Mouse (Mus musculus) large intestine, adult 2 months (tissue): ENCODE data around the gene Defb45. TPM values are rescaled to one million over a fixed set of nuclear protein-coding genes. Genes with fewer than 3 reads are reported as not detected.
A peak's percentile ranks its signal among the peaks of the same experiment; 100 is the strongest.

Experiments
- DNase-seq: peaks from one replicate; pipeline ENCODE4 v3.0.0-alpha.2; 2012; ENCODE audit warnings: low read depth, low spot score
- WGBS: fragments of 180-500 bp; shearing (Covaris S2); methylation state at CpG from one replicate; pipeline ENCODE4 v1.1.7; 2018; 5-methylcytosine and 5-hydroxymethylcytosine counted together
- polyA plus RNA-seq: library from polyadenylated mRNA; depleted of rRNA; stranded (reverse); fragments of >200 nt; gene quantifications from 2 replicates; pipeline ENCODE4 v1.2.3, GENCODE M21; 2012; rRNA removed

Defb45 gene
- not detected in 2 replicates for polyA plus RNA-seq

DNA sequence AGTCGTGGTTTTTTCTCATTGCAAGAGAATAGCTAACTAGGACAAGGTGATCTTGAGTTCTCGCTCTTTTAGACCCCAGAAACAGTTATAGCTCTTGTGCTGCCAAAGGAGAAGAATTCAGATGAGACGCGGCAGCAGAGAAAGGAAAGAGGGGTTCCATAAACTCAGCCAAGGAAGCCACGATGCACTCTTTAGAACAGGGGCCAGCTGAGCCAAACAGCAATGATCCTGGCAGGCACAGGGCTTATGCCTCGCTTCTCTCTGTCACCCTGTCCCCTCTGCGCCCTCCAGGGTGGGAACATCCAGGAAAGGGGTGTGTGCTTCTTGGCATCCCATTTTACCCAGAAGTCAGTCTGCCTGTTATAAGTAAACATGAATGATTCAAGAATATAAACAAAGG is at the start of gene Defb45:
TSS of gene Defb45 (minus strand) at position 101 of the 400 bp plus-strand sequence.
- WGBS: 34% methylated on average over 7 of the region's 7 CpGs
- DNase-seq: no peak

DNA sequence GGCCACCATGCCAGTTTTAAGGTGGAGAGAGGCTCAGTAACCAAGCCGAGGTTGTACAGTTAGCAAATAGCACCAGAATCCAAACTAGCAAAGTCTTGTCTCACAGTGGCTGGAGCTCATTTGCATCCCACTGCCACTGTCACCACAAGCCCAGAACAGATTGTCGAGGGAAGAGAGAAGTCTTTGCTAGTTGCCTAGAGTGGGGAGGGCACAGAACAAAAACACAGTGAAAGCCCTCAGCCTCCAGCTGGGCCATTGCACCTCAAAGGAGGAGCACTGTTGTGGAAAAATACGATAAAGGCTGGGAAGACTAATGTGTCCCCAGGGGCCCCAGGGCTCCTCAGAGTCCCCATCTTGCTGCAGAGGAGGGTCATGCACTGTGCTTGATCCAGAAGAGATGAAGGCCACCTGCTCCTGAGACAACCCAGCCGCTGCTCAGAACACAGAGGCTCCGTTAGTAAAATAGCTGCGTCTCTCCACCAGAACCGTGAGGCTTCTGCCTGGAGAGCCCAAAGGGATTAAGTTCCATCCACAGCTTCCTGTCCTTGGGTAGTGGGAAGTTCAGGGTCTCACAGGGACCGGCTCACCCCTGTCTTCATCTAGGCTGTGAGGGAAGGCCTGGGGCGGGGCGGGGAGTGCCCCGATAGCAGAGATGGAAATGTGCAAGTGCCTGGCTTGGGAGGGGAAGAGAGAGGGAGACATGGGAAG is 40.4 kb upstream of the Defb45 start:
- WGBS: 41% methylated on average over 11 of the region's 11 CpGs

DNA sequence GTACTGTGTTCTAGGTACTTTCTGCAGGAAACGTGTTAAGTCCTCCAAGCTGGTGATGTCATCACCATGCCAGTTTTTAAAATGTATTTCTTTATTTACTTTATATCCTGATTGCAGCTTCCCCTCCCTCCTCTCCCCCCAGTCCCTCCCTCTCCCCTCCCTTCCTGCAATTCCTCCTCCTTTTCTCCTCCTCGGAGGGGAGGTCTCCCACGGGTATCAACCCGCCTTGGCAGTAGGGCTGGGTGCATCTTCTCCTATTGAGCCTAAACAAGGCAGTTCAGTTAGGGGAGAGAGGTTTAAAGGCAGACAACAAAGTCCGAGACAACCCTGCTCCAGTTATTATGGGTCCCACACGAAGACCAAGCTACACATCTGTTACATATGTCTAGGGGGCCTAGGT is 39.7 kb upstream of the Defb45 start:
- 33% methylated on average over 6 of the region's 6 CpGs for WGBS
- no peak for DNase-seq

More for the DNA sequence above, 40.4 kb upstream of the Defb45 start:
- DNase-seq: no peak

DNA sequence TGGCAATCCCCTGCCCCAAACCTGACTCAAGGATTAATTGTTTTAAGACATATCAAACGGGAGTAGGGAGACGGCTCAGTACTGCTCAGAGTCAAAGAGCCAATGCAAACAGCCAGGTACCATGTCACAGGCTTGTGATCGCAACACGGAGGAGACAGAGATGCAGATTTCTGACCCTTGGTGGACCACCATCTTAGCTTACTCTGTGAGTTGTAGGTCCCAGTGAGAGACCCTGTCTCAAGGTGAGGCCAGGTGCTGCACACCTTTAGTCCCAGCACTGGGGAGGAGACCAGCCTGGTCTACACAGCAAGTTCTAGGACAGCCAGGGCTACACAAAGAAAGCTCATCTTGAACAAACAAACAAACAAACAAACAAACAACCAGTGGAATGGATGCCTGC is 38.2 kb upstream of the Defb45 start:
- 73% methylated on average over 4 of the region's 4 CpGs for WGBS
- no peak for DNase-seq

DNA sequence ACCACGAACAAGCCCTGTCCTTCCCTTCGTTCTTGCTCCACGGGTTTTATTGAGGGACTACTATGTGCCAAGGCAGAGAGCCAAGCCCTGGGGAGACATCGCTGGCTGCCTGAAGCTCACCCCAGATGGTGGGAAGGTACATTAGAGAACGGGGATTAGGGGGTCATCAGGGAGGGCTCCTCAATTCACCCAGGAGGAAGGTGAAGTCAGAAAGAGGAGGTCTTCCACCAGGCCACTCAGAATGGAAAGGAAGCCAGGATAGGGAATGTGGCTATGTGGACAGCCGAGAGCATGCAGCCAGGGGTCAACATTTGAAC is 37.8 kb upstream of the Defb45 start:
- DNase-seq: no peak
- 60% methylated on average over 6 of the region's 6 CpGs for whole genome bisulfite sequencing

DNA sequence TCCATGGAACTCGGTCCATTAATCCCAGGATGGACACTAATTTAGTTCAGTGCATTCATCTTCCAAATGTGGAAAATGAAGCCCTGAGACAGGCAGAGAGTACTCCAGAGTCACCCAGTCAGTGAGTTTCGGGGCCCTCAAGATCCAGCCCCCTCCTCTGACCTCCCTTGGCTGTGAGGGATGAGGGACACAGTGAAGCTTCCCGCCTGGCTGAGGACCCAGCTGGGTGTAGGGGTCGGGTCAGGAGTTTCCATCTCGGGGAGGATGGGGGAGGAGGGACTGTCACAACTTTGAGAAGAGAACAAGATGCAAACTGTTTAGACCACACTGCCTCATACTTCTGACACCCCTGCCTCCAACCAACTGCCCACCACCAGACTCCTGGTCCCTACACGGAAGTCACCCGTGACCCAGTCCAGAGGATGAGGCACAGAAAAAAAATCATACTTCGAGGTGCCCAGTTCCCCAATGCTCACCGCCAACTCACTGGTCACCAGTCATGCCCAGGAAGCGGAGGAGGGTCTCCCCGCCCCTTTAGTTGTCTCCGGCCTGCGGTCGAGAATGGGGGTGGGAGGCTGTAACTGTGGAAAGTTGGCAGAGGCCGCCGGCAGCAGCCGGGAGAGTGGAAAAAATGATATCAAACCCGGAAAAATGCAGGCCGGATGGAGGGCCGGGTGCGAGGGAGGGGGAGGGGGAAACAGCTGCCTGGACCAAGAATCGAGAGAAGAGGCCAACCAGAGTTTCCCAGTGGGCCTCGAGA is 37.2 kb upstream of the Defb45 start:
- 61% methylated on average over 23 of the region's 23 CpGs for WGBS
- no peak for DNase-seq

DNA sequence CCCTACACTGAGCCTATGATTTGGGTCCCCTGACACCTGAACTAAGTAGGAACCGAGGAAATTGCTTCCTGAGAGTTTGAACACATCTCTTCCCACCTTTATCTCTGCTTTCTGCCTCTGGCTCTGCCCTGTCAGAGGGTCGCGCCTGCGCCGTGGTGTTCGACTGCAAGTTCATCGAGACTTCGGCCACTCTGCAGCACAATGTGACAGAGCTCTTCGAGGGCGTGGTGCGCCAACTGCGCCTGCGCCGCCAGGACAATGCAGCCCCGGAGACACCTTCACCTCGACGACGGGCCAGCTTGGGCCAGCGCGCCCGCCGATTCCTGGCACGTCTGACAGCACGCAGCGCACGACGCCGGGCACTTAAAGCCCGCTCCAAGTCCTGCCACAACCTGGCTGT is 35.1 kb upstream of the Defb45 start:
- 68% methylated on average over 29 of the region's 29 CpGs for WGBS
- no peak for DNase-seq

DNA sequence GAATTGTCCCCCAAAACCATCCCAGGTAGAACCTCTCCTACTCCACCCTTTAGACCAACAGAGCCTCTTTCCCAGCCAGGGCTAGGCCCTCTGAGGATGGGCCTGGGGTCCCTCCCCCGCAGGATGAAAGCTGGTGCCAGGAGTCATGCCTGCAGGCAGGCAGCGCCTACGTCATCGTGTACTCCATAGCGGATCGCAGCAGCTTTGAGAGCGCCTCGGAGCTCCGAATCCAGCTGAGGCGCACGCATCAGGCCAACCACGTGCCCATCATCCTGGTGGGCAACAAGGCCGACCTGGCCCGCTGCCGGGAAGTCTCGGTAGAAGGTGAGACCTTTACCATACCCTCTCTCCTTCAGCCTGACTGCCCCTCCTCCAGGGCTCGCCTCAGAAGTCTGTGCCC is 34.1 kb upstream of the Defb45 start:
- 59% methylated on average over 17 of the region's 17 CpGs for WGBS

DNA sequence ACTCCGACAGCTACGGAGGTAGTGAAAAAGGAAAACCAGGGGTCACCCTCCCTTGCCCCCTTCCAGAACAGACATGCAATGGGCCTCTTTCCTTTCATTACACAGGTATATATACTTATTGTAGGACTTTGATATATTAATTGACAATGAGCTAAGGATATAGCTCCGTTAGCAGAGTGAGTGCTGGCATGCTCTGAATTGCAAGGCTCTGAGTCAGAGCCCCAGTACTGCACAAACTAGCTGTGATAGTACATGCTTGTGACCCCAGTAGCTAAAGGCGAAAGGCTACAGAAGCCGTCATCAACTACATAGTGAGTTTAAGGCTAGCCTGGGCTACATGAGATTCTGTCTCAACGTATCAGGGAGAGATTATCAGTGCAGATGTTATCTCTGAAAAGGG is 30.7 kb upstream of the Defb45 start:
- DNase-seq: no peak
- 73% methylated on average over 6 of the region's 6 CpGs for WGBS

More for the DNA sequence above, 34.1 kb upstream of the Defb45 start:
- DNase-seq: no peak

DNA sequence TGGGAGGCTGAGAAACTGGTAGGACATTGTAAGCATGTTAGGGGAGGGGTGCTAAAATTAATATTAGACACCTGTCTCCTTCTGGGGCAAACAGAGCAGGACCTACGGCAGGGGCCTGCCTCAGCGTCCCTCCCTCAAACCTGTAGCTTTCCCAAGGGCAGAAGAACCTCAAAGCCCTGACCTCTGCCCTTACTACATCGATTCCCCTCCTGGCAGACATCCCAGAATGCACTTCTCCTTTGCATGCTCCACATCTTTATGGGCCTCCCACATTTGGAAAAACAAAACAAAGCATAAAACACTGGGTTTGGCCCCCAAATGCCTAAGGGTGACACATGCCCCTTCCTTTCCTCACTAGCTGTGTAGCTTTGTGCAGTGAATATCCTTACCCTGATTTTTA is 30.0 kb upstream of the Defb45 start:
- DNase-seq: no peak
- 34% methylated on average over 3 of the region's 3 CpGs for WGBS

DNA sequence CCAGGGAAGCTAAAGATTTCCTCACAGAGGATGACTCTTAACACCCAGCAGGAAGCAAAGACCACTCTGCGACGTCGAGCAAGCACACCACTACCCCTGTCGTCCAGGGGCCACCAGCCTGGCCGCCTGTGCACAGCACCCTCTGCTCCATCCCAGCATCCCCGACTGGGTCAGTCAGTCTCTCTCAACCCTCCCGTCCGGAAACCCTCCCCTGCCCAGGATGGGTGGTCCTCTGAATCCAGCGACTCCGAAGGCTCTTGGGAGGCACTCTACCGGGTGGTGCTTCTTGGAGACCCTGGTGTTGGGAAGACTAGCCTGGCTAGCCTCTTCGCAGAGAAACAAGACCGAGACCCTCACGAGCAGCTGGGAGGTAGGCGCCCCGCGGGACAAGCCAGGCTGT is 28.9 kb upstream of the Defb45 start:
- 47% methylated on average over 17 of the region's 17 CpGs for WGBS
- no peak for DNase-seq

DNA sequence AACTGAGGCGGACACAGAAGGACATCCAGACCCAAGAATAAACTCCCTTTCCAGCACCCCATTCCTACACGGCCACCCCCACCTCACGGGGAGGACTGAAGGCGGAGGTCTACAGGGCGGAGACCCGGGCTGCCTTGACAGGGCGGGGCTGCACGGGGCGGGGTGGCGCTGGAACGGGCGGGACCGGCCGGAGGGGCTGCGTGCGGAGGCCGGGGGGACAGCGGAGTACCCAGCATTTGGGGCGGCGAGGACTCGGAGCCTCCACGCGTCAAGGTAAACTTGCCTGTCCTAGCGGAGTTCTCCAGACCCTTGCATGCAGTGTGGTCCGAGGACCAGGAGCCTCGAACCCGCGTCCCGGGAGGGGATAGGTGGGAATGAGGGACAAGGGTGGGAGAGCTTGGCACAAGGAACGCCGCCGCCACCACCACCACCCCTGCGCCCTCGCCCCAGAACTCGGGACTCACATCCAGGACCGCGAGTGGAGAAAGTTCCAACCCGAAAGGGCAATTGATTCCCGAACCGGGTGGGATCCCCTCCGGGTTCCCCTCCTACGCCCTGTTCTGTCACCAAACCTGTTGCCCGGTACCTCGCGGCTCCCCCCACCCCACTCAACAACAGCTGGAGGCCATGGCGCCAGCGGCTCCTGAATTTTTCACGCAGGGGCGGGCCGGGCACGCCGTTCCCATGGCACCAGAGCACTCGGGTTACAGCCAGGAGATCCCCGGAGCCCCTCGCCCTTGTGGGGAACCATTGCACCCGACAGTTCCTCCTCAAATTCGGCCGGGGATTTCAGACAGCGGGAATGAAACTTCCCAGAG is 27.8 kb upstream of the Defb45 start, which contains the start of gene Rem1:
TSS of gene Rem1 (plus strand) at position 178 of the 818 bp plus-strand sequence.
- DNase-seq: no peak
- 2% methylated on average over 59 of the region's 59 CpGs for WGBS

DNA sequence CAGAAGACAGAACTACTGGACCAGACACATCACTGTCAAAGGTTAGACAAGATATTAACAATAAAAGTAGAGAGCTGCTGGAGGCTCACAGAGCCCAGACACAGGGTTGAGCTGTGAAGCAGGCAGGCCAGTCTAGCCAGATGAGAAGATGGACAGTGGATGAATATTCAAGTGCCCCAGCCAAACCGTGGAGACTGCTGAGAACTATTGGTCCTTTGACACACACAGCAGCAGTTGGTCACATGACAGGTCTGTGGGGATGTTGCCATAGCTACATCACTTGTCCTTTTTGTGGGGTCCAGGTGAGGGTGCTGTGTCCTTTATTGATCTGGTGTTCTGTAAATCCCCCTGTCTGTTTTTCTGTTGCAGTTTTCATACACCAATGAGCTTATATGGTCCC is 26.1 kb upstream of the Defb45 start:
- DNase-seq: no peak
- 21% methylated on average over 1 of the region's 1 CpGs for WGBS

DNA sequence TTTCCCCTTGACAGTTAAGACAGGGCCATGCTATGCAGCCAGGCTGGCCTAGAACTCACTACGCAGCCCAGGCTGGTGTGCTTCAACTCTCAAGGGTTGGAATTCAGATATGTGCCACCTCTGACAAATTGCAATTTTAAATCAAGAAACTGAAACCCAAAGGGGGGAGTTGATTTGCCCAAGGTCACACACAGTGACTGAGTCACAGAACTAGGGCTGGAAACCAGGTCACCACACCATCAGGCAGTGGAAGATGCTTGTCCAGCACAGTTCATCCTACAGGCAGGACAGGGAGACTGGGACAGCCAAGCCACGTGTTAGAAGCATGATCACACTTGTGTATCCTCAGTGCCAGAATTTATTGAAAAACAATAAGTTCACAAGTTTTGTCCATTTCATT is 25.4 kb upstream of the Defb45 start:
- 89% methylated on average over 2 of the region's 2 CpGs for WGBS
- DNase-seq: no peak

DNA sequence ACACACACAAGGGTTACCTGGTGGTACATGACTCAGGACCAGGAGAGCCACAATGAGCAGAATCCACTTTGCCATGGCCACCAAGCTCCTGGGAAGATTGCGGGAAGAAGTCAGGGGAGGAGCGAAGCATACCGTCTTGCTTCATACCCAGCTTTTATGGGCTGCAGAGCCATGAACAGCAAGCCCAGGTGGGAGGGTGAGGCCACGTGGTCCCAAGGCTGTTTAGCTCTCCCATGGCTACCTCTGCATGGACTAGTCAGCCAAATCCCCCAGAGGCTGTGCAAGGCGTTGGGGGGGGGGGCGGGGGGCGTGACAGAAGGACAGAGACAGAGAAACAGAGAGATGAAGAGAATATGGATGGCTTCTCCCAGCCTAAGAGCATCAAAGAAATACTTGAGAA is 23.8 kb upstream of the Defb45 start, which contains the start of gene Defb25:
TSS of gene Defb25 (minus strand) at position 101 of the 400 bp plus-strand sequence.
- DNase-seq: no peak
- 75% methylated on average over 7 of the region's 7 CpGs for WGBS

DNA sequence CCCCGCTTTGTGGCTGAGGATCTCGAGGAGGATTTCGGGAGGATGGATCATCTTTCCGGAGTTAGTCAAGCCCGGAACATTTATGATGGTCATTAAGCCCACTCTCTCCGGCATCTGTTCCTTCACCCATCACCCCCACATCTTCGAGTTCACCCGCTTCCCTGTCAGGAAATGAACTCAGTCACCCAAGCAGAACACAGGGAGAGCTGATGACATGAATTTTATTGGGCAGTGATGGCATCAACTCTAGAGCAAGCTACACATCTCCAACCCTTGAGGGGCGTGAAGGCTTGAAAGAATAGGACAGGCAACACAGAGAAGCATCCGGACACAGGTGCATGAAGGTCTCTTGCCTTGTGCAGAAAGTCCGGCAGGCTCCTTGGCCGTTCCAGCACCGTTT is 23.0 kb upstream of the Defb45 start:
- DNase-seq: no peak
- WGBS: 77% methylated on average over 13 of the region's 13 CpGs

DNA sequence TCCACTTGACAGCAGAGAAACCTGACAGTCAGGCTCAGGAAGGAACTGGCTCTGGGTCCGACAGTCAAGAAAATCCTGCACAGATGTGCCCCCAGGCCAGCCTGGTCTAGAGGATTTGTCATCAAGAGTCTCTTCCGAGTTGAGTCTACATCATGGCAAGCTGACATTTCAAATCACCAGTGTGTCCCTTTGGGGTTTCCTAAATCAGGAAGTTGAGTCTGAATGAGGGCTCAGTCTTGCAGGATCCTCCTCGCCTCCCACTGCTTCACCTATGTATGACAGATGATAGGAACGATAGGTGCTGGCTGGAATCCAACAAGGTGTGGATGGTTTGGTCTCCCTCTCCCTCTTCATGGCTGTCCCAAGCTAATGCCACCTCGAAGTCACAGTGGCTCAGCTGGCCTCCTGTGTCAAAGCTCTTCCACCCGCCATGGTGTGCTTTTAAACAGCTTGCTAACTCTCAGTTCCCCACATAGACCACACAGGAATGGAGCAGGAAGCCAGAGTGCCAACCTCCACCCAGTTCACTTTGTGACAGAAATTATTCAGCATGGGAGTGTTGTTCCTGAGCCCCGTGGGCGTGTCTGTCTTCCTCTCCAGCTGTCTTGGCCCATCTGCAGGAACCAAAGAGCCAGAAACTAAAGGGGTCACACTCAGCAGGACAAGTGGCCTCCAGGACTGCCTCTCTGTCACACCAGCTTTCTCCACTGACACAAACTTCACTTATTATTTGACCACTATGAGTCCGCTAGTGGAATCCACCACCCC is 21.4 kb upstream of the Defb45 start:
- WGBS: 42% methylated on average over 9 of the region's 9 CpGs
- no peak for DNase-seq

DNA sequence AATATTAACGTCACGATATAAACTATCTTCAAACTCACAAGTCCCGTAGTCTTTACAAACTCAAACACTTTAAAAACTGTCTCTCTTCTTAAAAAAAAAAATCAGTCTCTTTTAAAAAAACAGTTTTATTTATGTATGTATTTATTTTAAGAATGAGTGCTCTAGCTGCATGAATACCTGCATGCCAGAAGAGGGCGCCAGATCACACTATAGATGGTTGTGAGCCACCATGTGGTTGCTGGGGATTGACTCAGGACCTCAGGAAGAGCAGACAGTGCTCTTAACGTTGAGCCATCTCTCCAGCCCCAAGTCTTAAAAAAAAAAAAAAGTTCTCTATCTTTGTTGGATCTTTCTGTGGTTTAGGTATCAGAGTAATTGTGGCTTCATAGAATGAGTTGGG is 18.2 kb upstream of the Defb45 start:
- 72% methylated on average over 5 of the region's 5 CpGs for WGBS
- no peak for DNase-seq

DNA sequence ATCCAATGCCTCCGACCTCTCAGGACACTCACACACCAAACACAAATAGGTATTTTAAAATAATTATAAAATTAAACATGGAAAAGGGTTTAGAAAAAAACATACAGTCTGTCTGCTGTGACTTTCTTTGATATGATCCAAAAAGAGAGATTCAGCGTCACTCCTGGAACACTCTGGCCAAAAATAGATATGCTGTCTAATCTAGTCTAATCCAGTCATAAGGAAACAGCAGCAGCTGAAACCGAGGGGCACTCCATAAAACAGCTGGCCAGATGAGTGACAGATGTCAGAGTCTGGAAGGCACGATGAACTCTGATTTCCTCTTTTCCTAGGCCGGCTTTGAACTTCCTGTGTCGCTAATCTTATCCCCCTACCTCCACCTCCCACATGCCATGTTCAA is 17.3 kb upstream of the Defb45 start:
- DNase-seq: no peak
- 69% methylated on average over 6 of the region's 6 CpGs for WGBS

DNA sequence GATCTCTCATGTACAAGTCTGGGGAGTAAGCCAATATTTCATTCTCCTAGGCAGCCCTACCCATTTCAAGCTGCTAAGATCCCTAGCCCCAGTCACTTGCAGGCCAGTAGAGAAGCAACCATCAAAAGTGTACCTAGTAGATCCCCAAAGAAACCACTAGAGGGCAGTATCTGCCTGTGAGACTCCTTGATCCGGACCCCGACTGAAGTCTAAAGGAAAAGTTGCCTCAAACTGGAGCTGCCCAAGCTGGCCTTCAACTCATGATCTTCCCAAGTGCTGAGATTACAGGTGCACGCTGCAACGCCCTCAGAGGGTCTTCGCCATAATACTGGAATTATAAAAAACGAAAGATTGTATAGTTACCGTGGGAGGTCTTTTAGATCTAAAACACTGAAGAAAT is 16.4 kb upstream of the Defb45 start:
- DNase-seq: peak; percentile 31
- WGBS: 18% methylated on average over 7 of the region's 7 CpGs
